Comparison of ENCODE assay signal across 25 mouse cellular contexts in genomic region chr5:117263566-117263965, GRCm38 (mm10). TPM values are rescaled to one million over a fixed set of nuclear protein-coding genes. Genes with fewer than 3 reads are reported as not detected.
DNase-seq lines count a peak whose midpoint lies in the region; ATAC-seq and TF ChIP-seq lines count a peak whose summit lies in the region.
"Had no signal": no experiment of that assay in that cellular context is flagged by ENCODE, and none has a peak within 500 bp of the region (broad histone marks: within the 10 kb centered on the region; RNA-seq: fewer than 3 reads in every experiment).

No protein-coding gene starts in this region.

- no peak overlapping the region for H3K9ac ChIP-seq in intestine, postnatal 0 days (ENCODE audit: low read depth, low read length)
- H3K9ac ChIP-seq in intestine, embryonic 16.5 days (ENCODE audit: low read depth, low read length) = no peak overlapping the region
- H3K9ac ChIP-seq: embryonic facial prominence, embryonic 12.5 days; embryonic facial prominence, embryonic 15.5 days; forebrain, embryonic 12.5 days; forebrain, embryonic 15.5 days; heart, embryonic 15.5 days; hindbrain, embryonic 14.5 days had no signal

- no peaks in the 10 kb centered on the region for H3K27me3 ChIP-seq in intestine, postnatal 0 days (replicated peaks; ENCODE audit: control insufficient read depth, insufficient read depth, low read length)
- no peaks in the 10 kb centered on the region for H3K27me3 ChIP-seq in intestine, embryonic 16.5 days (replicated peaks; ENCODE audit: control insufficient read depth, insufficient read depth, low read length)
- no peaks in the 10 kb centered on the region for H3K27me3 ChIP-seq in forebrain, embryonic 10.5 days (ENCODE audit: poor library complexity, severe bottlenecking)
- H3K27me3 ChIP-seq: embryonic facial prominence, embryonic 12.5 days; embryonic facial prominence, embryonic 15.5 days; forebrain, embryonic 12.5 days; forebrain, embryonic 15.5 days; heart, embryonic 15.5 days had no signal

- peak; percentile 26 for ATAC-seq in intestine, postnatal 0 days
- ATAC-seq in intestine, embryonic 16.5 days = no peak
- ATAC-seq: forebrain, embryonic 15.5 days had no signal

- peaks cover 76% of the 10 kb centered on the region for H3K36me3 ChIP-seq in intestine, postnatal 0 days (ENCODE audit: control insufficient read depth, insufficient read depth)
- H3K36me3 ChIP-seq in intestine, embryonic 16.5 days (ENCODE audit: control insufficient read depth, insufficient read depth, low read length) = peaks cover 10% of the 10 kb centered on the region
- H3K36me3 ChIP-seq in forebrain, embryonic 10.5 days (replicated peaks) = peaks cover 9% of the 10 kb centered on the region

- no peak overlapping the region for H3K4me3 ChIP-seq in intestine, postnatal 0 days (ENCODE audit: low read depth, low read length)
- no peak overlapping the region for H3K4me3 ChIP-seq in intestine, embryonic 16.5 days (ENCODE audit: low read length)
- H3K4me3 ChIP-seq in forebrain, embryonic 10.5 days = no peak overlapping the region
- H3K4me3 ChIP-seq: embryonic facial prominence, embryonic 12.5 days; embryonic facial prominence, embryonic 15.5 days; forebrain, embryonic 12.5 days; forebrain, embryonic 15.5 days; heart, adult 2 months; heart, embryonic 15.5 days; hindbrain, embryonic 10.5 days had no signal

- no peak overlapping the region for H3K27ac ChIP-seq in intestine, postnatal 0 days (ENCODE audit: low read depth, low read length)
- no peak overlapping the region for H3K27ac ChIP-seq in intestine, embryonic 16.5 days (ENCODE audit: low read length)
- H3K27ac ChIP-seq in forebrain, embryonic 10.5 days = no peak overlapping the region
- H3K27ac ChIP-seq: embryonic facial prominence, embryonic 12.5 days; embryonic facial prominence, embryonic 15.5 days; forebrain, embryonic 12.5 days; forebrain, embryonic 15.5 days; heart, adult 2 months; heart, embryonic 15.5 days; hindbrain, embryonic 10.5 days; hindbrain, embryonic 14.5 days had no signal

- no peaks in the 10 kb centered on the region for H3K4me1 ChIP-seq in intestine, postnatal 0 days (replicated peaks; ENCODE audit: control insufficient read depth, insufficient read depth, low read length)
- no peaks in the 10 kb centered on the region for H3K4me1 ChIP-seq in intestine, embryonic 16.5 days (ENCODE audit: control insufficient read depth, insufficient read depth, low read length)
- 0 out of 2 replicates have a peak, but pooled peaks cover 1% of the 10 kb centered on the region for H3K4me1 ChIP-seq in forebrain, embryonic 10.5 days
- H3K4me1 ChIP-seq: embryonic facial prominence, embryonic 12.5 days; embryonic facial prominence, embryonic 15.5 days; forebrain, embryonic 12.5 days; forebrain, embryonic 15.5 days; heart, embryonic 15.5 days had no signal

- DNase-seq in ES-CJ7 (ENCODE audit: low read depth, low spot score) (peak; percentile 51), ZHBTc4 (ENCODE audit: low read depth, low spot score) (peak; percentile 26)
- no peak for DNase-seq in spleen, postnatal 14 days (ENCODE audit: low spot score in 2 of 2)
- DNase-seq in forebrain, embryonic 10.5 days (ENCODE audit: extremely low spot score, low spot score) = no peak
- DNase-seq: adrenal gland, adult 2 months; adrenal gland, postnatal 14 days; cerebellum, adult 11 months; cerebellum, adult 2 months; cerebellum, adult 9-11 months; cerebellum, postnatal 25 days; gastrocnemius, postnatal 25 days; heart, adult 2 months; heart, postnatal 10 days; heart, postnatal 36 days; kidney, adult 18-20 months had no signal

- no peak for TF ChIP-seq CTCF in intestine, postnatal 0 days (IDR thresholded peaks at IDR 0.05; ENCODE audit: low read depth)

- 85% methylated on average over 21 of the region's 21 CpGs for WGBS in intestine, postnatal 0 days
- 82% methylated on average over 21 of the region's 21 CpGs for WGBS in intestine, embryonic 16.5 days
- 87% methylated on average over 21 of the region's 21 CpGs for WGBS in forebrain, embryonic 10.5 days

- H3K9me3 ChIP-seq in intestine, postnatal 0 days (ENCODE audit: control insufficient read depth) = no peaks in the 10 kb centered on the region
- H3K9me3 ChIP-seq in intestine, embryonic 16.5 days (ENCODE audit: control insufficient read depth, low read length) = peaks cover 7% of the 10 kb centered on the region
- peaks cover 5% of the 10 kb centered on the region; the same call in 1 of the 2 replicates for H3K9me3 ChIP-seq in forebrain, embryonic 10.5 days
- H3K9me3 ChIP-seq: embryonic facial prominence, embryonic 12.5 days; embryonic facial prominence, embryonic 15.5 days; forebrain, embryonic 15.5 days; heart, embryonic 15.5 days had no signal

- no peak overlapping the region for H3K4me2 ChIP-seq in intestine, postnatal 0 days (replicated peaks; ENCODE audit: low read depth)
- no peak overlapping the region for H3K4me2 ChIP-seq in intestine, embryonic 16.5 days (ENCODE audit: low read depth, low read length)
- H3K4me2 ChIP-seq: embryonic facial prominence, embryonic 12.5 days; embryonic facial prominence, embryonic 15.5 days; forebrain, embryonic 12.5 days; forebrain, embryonic 15.5 days; heart, embryonic 11.5 days; heart, embryonic 15.5 days; hindbrain, embryonic 14.5 days had no signal

RNA-seq across cellular contexts. Expression of gene Pebp1, which starts 23.9 kb away (rescaled TPM):
- 258 and 267 TPM in 2 replicates for polyA plus RNA-seq in intestine, postnatal 0 days (2015; fragmentation: Nextera tagmentation; extraction: Ambion mirVana)
- polyA plus RNA-seq in intestine, embryonic 16.5 days (2015; fragmentation: Nextera tagmentation; extraction: Ambion mirVana) = 636 and 699 TPM in 2 replicates
- 966 and 1,001 TPM in 2 replicates for polyA plus RNA-seq in forebrain, embryonic 10.5 days (2016; fragmentation: Nextera tagmentation; extraction: Ambion mirVana)

RNA-seq across cellular contexts. Expression of gene Vsig10, which starts 55.3 kb away (rescaled TPM):
- 13.9 and 14.9 TPM in 2 replicates for polyA plus RNA-seq in intestine, postnatal 0 days (2015; fragmentation: Nextera tagmentation; extraction: Ambion mirVana)
- 15.4 and 18.6 TPM in 2 replicates for polyA plus RNA-seq in intestine, embryonic 16.5 days (2015; fragmentation: Nextera tagmentation; extraction: Ambion mirVana)
- 3.4 and 4.3 TPM in 2 replicates for polyA plus RNA-seq in forebrain, embryonic 10.5 days (2016; fragmentation: Nextera tagmentation; extraction: Ambion mirVana)

Comparison
In these comparisons a context has a peak if more than half of its experiments do, and no peak if none do; other contexts are left out.
1. DNase-seq: peak in ES-CJ7 (single experiment) and ZHBTc4 (single experiment); none in spleen, postnatal 14 days (0 of 2) and forebrain, embryonic 10.5 days (single experiment).